Mouse (Mus musculus) heart, postnatal 0 days (tissue): ENCODE data around the gene Ciz1.

Source experiments
- CTCF ChIP-seq: IDR thresholded peaks from 2 replicates; pipeline ENCODE4 v1.5.1; 2016; ENCODE audit warnings: antibody characterized with exemption, control low read depth, low read depth
- EP300 ChIP-seq: IDR thresholded peaks from 2 replicates; pipeline ENCODE4 v1.6.1; 2016; ENCODE audit warnings: antibody characterized with exemption, low read depth

DNA sequence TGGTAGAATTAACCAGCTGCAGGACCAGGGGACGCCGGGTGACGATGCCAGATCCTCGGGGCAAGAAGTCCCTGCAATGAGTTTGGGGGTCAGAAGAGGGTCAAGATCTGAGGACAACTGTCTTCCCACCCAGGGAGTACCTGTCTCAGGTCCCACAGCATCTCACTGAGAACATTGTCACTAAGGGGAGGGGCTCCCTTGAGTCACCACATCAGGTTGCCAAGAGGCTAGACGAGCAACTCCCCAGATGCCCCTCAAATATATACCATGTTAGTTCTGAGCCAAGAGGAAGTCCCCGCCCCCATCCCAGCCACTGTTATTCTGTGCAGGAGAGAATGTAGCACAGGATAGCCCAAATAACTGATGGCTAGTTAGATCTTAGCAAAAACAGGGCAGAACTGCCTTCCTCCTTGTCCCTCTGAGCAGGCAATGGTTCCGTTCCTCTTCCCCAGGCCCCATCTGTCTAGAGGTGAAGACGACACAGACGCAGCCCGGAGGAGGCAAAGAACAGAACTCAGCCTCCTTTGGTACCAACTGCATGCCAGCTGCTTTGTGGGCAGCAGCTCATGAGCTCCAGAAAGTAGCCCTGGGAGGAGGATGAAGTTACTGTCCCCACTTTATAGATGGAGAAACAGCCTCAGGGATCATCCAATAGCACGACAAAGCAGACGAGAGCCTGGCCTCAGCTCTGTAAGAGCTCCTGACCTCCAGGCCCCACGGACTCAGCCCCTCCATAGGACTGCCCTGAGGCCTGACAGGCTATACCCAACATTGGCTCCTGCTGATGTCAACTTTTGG is 11.1 kb upstream of the Ciz1 start:
- TF ChIP-seq CTCF (no peak), EP300 (no peak)
